Mouse (Mus musculus) B cell, adult 62 days (primary cell): ENCODE measurements around the gene Ly6g6d. TPM values are rescaled to one million over a fixed set of nuclear protein-coding genes. Genes with fewer than 3 reads are reported as not detected.

ENCODE experiments used
- total RNA-seq: library from RNA; stranded (reverse); gene quantifications from 4 replicates; pipeline ENCODE4 v1.2.4, GENCODE M21; 2023

The Ly6g6d gene
- total RNA-seq, 1 experiment from 2014 or later, result not detected

Other genes with a start within 250 kb of the Ly6g6d start
- 70.2 to 78.8 TPM (median 74.6 TPM) in 4 replicates for gene Stk19, start 241.1 kb downstream of the Ly6g6d start, total RNA-seq
- 83.3 to 87.2 TPM (median 86.2 TPM) in 4 replicates for gene Dxo, start 241.0 kb downstream of the Ly6g6d start, total RNA-seq
- 99.2 to 119 TPM (median 104 TPM) in 4 replicates for gene Skiv2l, start 227.9 kb downstream of the Ly6g6d start, total RNA-seq
- 31.6 to 38.4 TPM (median 32.6 TPM) in 4 replicates for gene Nelfe, start 227.7 kb downstream of the Ly6g6d start, total RNA-seq
- 0.60 TPM in 1 of 4 replicates, not detected in the others for gene Cfb, start 215.5 kb downstream of the Ly6g6d start, total RNA-seq
- gene Zbtb12, start 198.6 kb downstream of the Ly6g6d start, total RNA-seq, result 11.5 to 12.8 TPM (median 11.9 TPM) in 4 replicates
- gene Gm20547, start 196.0 kb downstream of the Ly6g6d start, total RNA-seq, result not detected in 4 replicates
- 1.6 to 3.1 TPM (median 3.1 TPM) in 4 replicates for gene C2, start 179.8 kb downstream of the Ly6g6d start, total RNA-seq
- 145 to 166 TPM (median 150 TPM) in 4 replicates for gene Ehmt2, start 179.6 kb downstream of the Ly6g6d start, total RNA-seq
- not detected in 4 replicates for gene Slc44a4, start 163.6 kb downstream of the Ly6g6d start, total RNA-seq
- gene Neu1, start 146.8 kb downstream of the Ly6g6d start, total RNA-seq, result 91.5 to 104 TPM (median 98.0 TPM) in 4 replicates
- 143 to 677 TPM (median 225 TPM) in 4 replicates for gene Hspa1b, start 118.8 kb downstream of the Ly6g6d start, total RNA-seq
- gene Gm20481, start 108.2 kb downstream of the Ly6g6d start, total RNA-seq, result 1.1 TPM in 1 of 4 replicates, not detected in the others
- 69.3 to 362 TPM (median 119 TPM) in 4 replicates for gene Hspa1a, start 105.9 kb downstream of the Ly6g6d start, total RNA-seq
- 0.24 to 0.40 TPM in 2 of 4 replicates, not detected in the others for gene Hspa1l, start 105.4 kb downstream of the Ly6g6d start, total RNA-seq
- gene Lsm2, start 96.2 kb downstream of the Ly6g6d start, total RNA-seq, result 27.8 to 35.0 TPM (median 28.9 TPM) in 4 replicates
- gene Vars, start 77.1 kb downstream of the Ly6g6d start, total RNA-seq, result 237 to 278 TPM (median 258 TPM) in 4 replicates
- 0.28 to 0.52 TPM (median 0.30 TPM) in 4 replicates for gene Vwa7, start 61.5 kb downstream of the Ly6g6d start, total RNA-seq
- 3.0 to 6.4 TPM (median 4.1 TPM) in 4 replicates for gene Sapcd1, start 50.0 kb downstream of the Ly6g6d start, total RNA-seq
- gene Msh5, start 31.3 kb downstream of the Ly6g6d start, total RNA-seq, result 8.7 to 15.9 TPM (median 11.2 TPM) in 4 replicates
- gene Clic1, start 28.1 kb downstream of the Ly6g6d start, total RNA-seq, result 185 to 195 TPM (median 191 TPM) in 4 replicates
- gene Ddah2, start 19.0 kb downstream of the Ly6g6d start, total RNA-seq, result 2.2 to 6.0 TPM (median 4.3 TPM) in 4 replicates
- not detected in 4 replicates for gene Ly6g6c, start 12.7 kb downstream of the Ly6g6d start, total RNA-seq
- not detected in 4 replicates for gene Mpig6b, start 11.9 kb downstream of the Ly6g6d start, total RNA-seq
- not detected in 4 replicates for gene Ly6g6e, start 1.2 kb downstream of the Ly6g6d start, total RNA-seq
- not detected in 4 replicates for gene Ly6g6f, start 7.5 kb upstream of the Ly6g6d start, total RNA-seq
- gene Abhd16a, start 11.2 kb upstream of the Ly6g6d start, total RNA-seq, result 72.8 to 85.6 TPM (median 76.5 TPM) in 4 replicates
- not detected in 4 replicates for gene Ly6g5c, start 30.2 kb upstream of the Ly6g6d start, total RNA-seq
- 0.66 to 1.6 TPM (median 1.3 TPM) in 4 replicates for gene Ly6g5b, start 37.4 kb upstream of the Ly6g6d start, total RNA-seq
- 19.6 to 24.1 TPM (median 22.1 TPM) in 4 replicates for gene Gpank1, start 43.4 kb upstream of the Ly6g6d start, total RNA-seq
- 114 to 130 TPM (median 122 TPM) in 4 replicates for gene Csnk2b, start 44.0 kb upstream of the Ly6g6d start, total RNA-seq
- 12.0 to 17.1 TPM (median 14.5 TPM) in 4 replicates for gene D17H6S53E, start 48.3 kb upstream of the Ly6g6d start, total RNA-seq
- gene Apom, start 54.0 kb upstream of the Ly6g6d start, total RNA-seq, result 1.2 to 1.6 TPM in 2 of 4 replicates, not detected in the others
- gene Bag6, start 57.1 kb upstream of the Ly6g6d start, total RNA-seq, result 465 to 496 TPM (median 476 TPM) in 4 replicates
- 337 to 364 TPM (median 345 TPM) in 4 replicates for gene Prrc2a, start 86.8 kb upstream of the Ly6g6d start, total RNA-seq
- 2.7 to 6.9 TPM (median 4.0 TPM) in 4 replicates for gene Aif1, start 98.0 kb upstream of the Ly6g6d start, total RNA-seq
- 33.5 to 53.9 TPM (median 46.9 TPM) in 4 replicates for gene Lst1, start 110.4 kb upstream of the Ly6g6d start, total RNA-seq
- gene Ltb, start 116.4 kb upstream of the Ly6g6d start, total RNA-seq, result 591 to 612 TPM (median 606 TPM) in 4 replicates
- 9.1 to 13.6 TPM (median 11.4 TPM) in 4 replicates for gene Tnf, start 123.9 kb upstream of the Ly6g6d start, total RNA-seq
- 39.2 to 45.1 TPM (median 41.7 TPM) in 4 replicates for gene Lta, start 127.3 kb upstream of the Ly6g6d start, total RNA-seq
- gene Gm16181, start 142.8 kb upstream of the Ly6g6d start, total RNA-seq, result not detected in 4 replicates
- 1.7 to 4.6 TPM (median 2.7 TPM) in 4 replicates for gene Atp6v1g2, start 155.6 kb upstream of the Ly6g6d start, total RNA-seq
- 11.2 to 14.6 TPM (median 13.4 TPM) in 4 replicates for gene Nfkbil1, start 157.7 kb upstream of the Ly6g6d start, total RNA-seq
- gene Ddx39b, start 163.7 kb upstream of the Ly6g6d start, total RNA-seq, result 399 to 443 TPM (median 429 TPM) in 4 replicates
- 1,754 to 1,882 TPM (median 1,817 TPM) in 4 replicates for gene H2-D1, start 184.7 kb upstream of the Ly6g6d start, total RNA-seq
- 10.1 to 16.4 TPM (median 11.8 TPM) in 4 replicates for gene H2-Q1, start 242.3 kb upstream of the Ly6g6d start, total RNA-seq